Mouse (Mus musculus): ENCODE measurements around the gene Syt12.
"Not testable (repeated sequence)": the region's sequence is repeated elsewhere in the genome, so short reads cannot be mapped to it uniquely, and the experiment has no call there.

The Syt12 gene

GRCm38 (mm10) chr19:4487877-4488276 lies 10.6 kb upstream of the Syt12 start:
- no peak for DNase-seq

GRCm38 (mm10) chr19:4485006-4485405 lies 7.8 kb upstream of the Syt12 start:
- no peak for DNase-seq

GRCm38 (mm10) chr19:4482111-4482859 lies 5.0 kb upstream of the Syt12 start:
- DNase-seq = no peak

GRCm38 (mm10) chr19:4481326-4481725 lies 4.1 kb upstream of the Syt12 start:
- DNase-seq = no peak

GRCm38 (mm10) chr19:4480041-4480440 lies 2.8 kb upstream of the Syt12 start:
- DNase-seq = no peak

GRCm38 (mm10) chr19:4478190-4478516 lies 906 bp upstream of the Syt12 start:
- DNase-seq = no peak

- DNase-seq = peak; percentile 53
Observed at GRCm38 (mm10) chr19:4476601-4477257, 518 bp downstream of the Syt12 start.

- DNase-seq = no peak
Observed at GRCm38 (mm10) chr19:4475224-4475925, 1.9 kb downstream of the Syt12 start.

- no peak for DNase-seq
Observed at GRCm38 (mm10) chr19:4474739-4475138, 2.5 kb downstream of the Syt12 start.

GRCm38 (mm10) chr19:4473549-4473948 lies 3.7 kb downstream of the Syt12 start:
- DNase-seq = no peak

GRCm38 (mm10) chr19:4468363-4468762 lies 8.9 kb downstream of the Syt12 start:
- peak; percentile 50 for DNase-seq

GRCm38 (mm10) chr19:4464666-4465065 lies 12.6 kb downstream of the Syt12 start:
- DNase-seq = peak; percentile 20

- DNase-seq = no peak
Observed at GRCm38 (mm10) chr19:4461981-4462380, 15.3 kb downstream of the Syt12 start.

- peak; percentile 75 for DNase-seq
Observed at GRCm38 (mm10) chr19:4456227-4456626, 21.0 kb downstream of the Syt12 start.

- DNase-seq = no peak
Observed at GRCm38 (mm10) chr19:4455071-4455800, 22.0 kb downstream of the Syt12 start.

- DNase-seq = not testable (repeated sequence)
Observed at GRCm38 (mm10) chr19:4454040-4454439, 23.2 kb downstream of the Syt12 start.

- DNase-seq = no peak
Observed at GRCm38 (mm10) chr19:4452525-4452924, 24.7 kb downstream of the Syt12 start.

- DNase-seq = no peak
Observed at GRCm38 (mm10) chr19:4451965-4452364, 25.3 kb downstream of the Syt12 start.

- no peak for DNase-seq
Observed at GRCm38 (mm10) chr19:4451098-4451497, 26.1 kb downstream of the Syt12 start.

GRCm38 (mm10) chr19:4450666-4451065 lies 26.6 kb downstream of the Syt12 start:
- DNase-seq = no peak

GRCm38 (mm10) chr19:4449230-4449629 lies 28.0 kb downstream of the Syt12 start:
- DNase-seq = no peak

GRCm38 (mm10) chr19:4447445-4447844 lies 29.8 kb downstream of the Syt12 start:
- no peak for DNase-seq
